Mouse (Mus musculus): Measurements from ENCODE around the gene Knstrn. TPM values are rescaled to one million over a fixed set of nuclear protein-coding genes. Genes with fewer than 3 reads are reported as not detected.

Gene Knstrn
- total RNA-seq, 4 experiments from 2014 or later, result 0.22 to 1.1 (median 0.79) TPM

GRCm38 (mm10) chr2:118861454-118862339 lies 47.9 kb downstream of the Knstrn start, which contains the start of gene Ivd:
Gene Ivd (plus strand): TSS chr2:118861954.
- peak; percentile 95 for DNase-seq (ENCODE audit: low spot score)

GRCm38 (mm10) chr2:118862340-118862675 lies 48.5 kb downstream of the Knstrn start:
- no peak for DNase-seq (ENCODE audit: low spot score)

- DNase-seq (ENCODE audit: low spot score), result no peak
These were observed 56.8 kb downstream of the Knstrn start for GRCm38 (mm10) chr2:118870601-118871000.

- DNase-seq (ENCODE audit: low spot score), result no peak
These were observed 57.2 kb downstream of the Knstrn start for GRCm38 (mm10) chr2:118871032-118871431.

- DNase-seq (ENCODE audit: low spot score), result peak; percentile 40
These were observed 59.2 kb downstream of the Knstrn start for GRCm38 (mm10) chr2:118873018-118873417.

GRCm38 (mm10) chr2:118873890-118874430 lies 60.2 kb downstream of the Knstrn start:
- no peak for DNase-seq (ENCODE audit: low spot score)

- no peak for DNase-seq (ENCODE audit: low spot score)
These were observed 61.5 kb downstream of the Knstrn start for GRCm38 (mm10) chr2:118875316-118875715.

GRCm38 (mm10) chr2:118876453-118876852 lies 62.6 kb downstream of the Knstrn start:
- DNase-seq (ENCODE audit: low spot score), result no peak

- no peak for DNase-seq (ENCODE audit: low spot score)
These were observed 67.2 kb downstream of the Knstrn start for GRCm38 (mm10) chr2:118881019-118881418.

- no peak for DNase-seq (ENCODE audit: low spot score)
These were observed 68.2 kb downstream of the Knstrn start for GRCm38 (mm10) chr2:118881956-118882355.

GRCm38 (mm10) chr2:118882840-118883679 lies 69.3 kb downstream of the Knstrn start:
- peak; percentile 87 for DNase-seq (ENCODE audit: low spot score)

- DNase-seq (ENCODE audit: low spot score), result no peak
These were observed 73.6 kb downstream of the Knstrn start for GRCm38 (mm10) chr2:118887440-118887839.

GRCm38 (mm10) chr2:118887845-118888548 lies 74.2 kb downstream of the Knstrn start:
- DNase-seq (ENCODE audit: low spot score), result no peak

- no peak for DNase-seq (ENCODE audit: low spot score)
These were observed 77.4 kb downstream of the Knstrn start for GRCm38 (mm10) chr2:118891173-118891572.

- peak; percentile 55 for DNase-seq (ENCODE audit: low spot score)
These were observed 82.4 kb downstream of the Knstrn start for GRCm38 (mm10) chr2:118895990-118896913.

- no peak for DNase-seq (ENCODE audit: low spot score)
These were observed 83.1 kb downstream of the Knstrn start for GRCm38 (mm10) chr2:118896914-118897291.

- DNase-seq (ENCODE audit: low spot score), result no peak
These were observed 83.6 kb downstream of the Knstrn start for GRCm38 (mm10) chr2:118897392-118897791.

- DNase-seq (ENCODE audit: low spot score), result no peak
These were observed 84.0 kb downstream of the Knstrn start for GRCm38 (mm10) chr2:118897808-118898207.

- no peak for DNase-seq (ENCODE audit: low spot score)
These were observed 85.0 kb downstream of the Knstrn start for GRCm38 (mm10) chr2:118898771-118899170.

GRCm38 (mm10) chr2:118899306-118899705 lies 85.5 kb downstream of the Knstrn start:
- DNase-seq (ENCODE audit: low spot score), result no peak

Measured in heart, adult 8-10 months (tissue).